Mouse (Mus musculus) spleen, adult 2 months (tissue): ENCODE data around the gene Hpcal4. TPM values are rescaled to one million over a fixed set of nuclear protein-coding genes. Genes with fewer than 3 reads are reported as not detected.

Experiments used
- DNase-seq, 2 experiments: peaks; one replicate each; pipeline versions ENCODE4 v3.0.0 to v3.0.0-alpha.2; 2012 to 2021; ENCODE audit warnings: low spot score in 2 of 2, low read depth in 1 of 2
- H3K27ac ChIP-seq: fragments of 200-500 bp; 2 replicates; pipeline ENCODE4 v1.5.1; 2012; ENCODE audit warnings: low read length, inconsistent platforms; ENCODE audit not compliant: insufficient read depth
- H3K27me3 ChIP-seq: fragments of 200-500 bp; 2 replicates; pipeline ENCODE4 v1.6.1; 2012; ENCODE audit warnings: mild to moderate bottlenecking, moderate library complexity, low read length, inconsistent platforms; ENCODE audit not compliant: control insufficient read depth, insufficient read depth
- H3K36me3 ChIP-seq: fragments of 200-500 bp; 2 replicates; pipeline ENCODE4 v1.6.1; 2012; ENCODE audit warnings: mild to moderate bottlenecking, low read length, inconsistent platforms; ENCODE audit not compliant: control insufficient read depth, insufficient read depth
- H3K4me1 ChIP-seq: fragments of 200-500 bp; 2 replicates; pipeline ENCODE4 v1.6.1; 2011; ENCODE audit warnings: inconsistent platforms; ENCODE audit not compliant: control insufficient read depth, insufficient read depth, insufficient read length
- H3K4me3 ChIP-seq: fragments of 200-500 bp; 2 replicates; pipeline ENCODE4 v1.5.1; 2011; ENCODE audit warnings: mild to moderate bottlenecking, inconsistent platforms; ENCODE audit not compliant: insufficient read depth, insufficient read length; ENCODE audit errors: extremely low read depth
- CTCF ChIP-seq: fragments of 200-500 bp; IDR thresholded peaks from 2 replicates; pipeline ENCODE4 v1.5.1; 2011; ENCODE audit warnings: mild to moderate bottlenecking, inconsistent platforms; ENCODE audit not compliant: insufficient read depth, insufficient read length, insufficient replicate concordance; ENCODE audit errors: extremely low read depth
- POLR2A ChIP-seq: fragments of 200-500 bp; IDR thresholded peaks from 2 replicates; pipeline ENCODE4 v1.6.1; 2011; ENCODE audit warnings: low read depth, low read length, inconsistent platforms
- WGBS: fragments of 180-500 bp; shearing (Covaris S2); methylation state at CpG from one replicate; pipeline ENCODE4 v1.1.7; 2018; 5-methylcytosine and 5-hydroxymethylcytosine counted together
- polyA plus RNA-seq: library from polyadenylated mRNA; depleted of rRNA; stranded (reverse); fragments of >200 nt; gene quantifications from 2 replicates; pipeline ENCODE4 v1.2.3, GENCODE M21; 2012

The Hpcal4 gene
- polyA plus RNA-seq, 1 experiment: not detected

- peak overlapping the region; percentile 35; the same call in 1 of the 2 replicates for H3K4me3 ChIP-seq
- 13% methylated on average over 44 of the region's 44 CpGs for WGBS
- peak; percentile 8 to 26 for DNase-seq
- TF ChIP-seq CTCF (no peak), POLR2A (no peak)
- H3K27ac ChIP-seq: no peak overlapping the region
- peaks cover 9% of the 10 kb centered on the region; the same call in 1 of the 2 replicates for H3K4me1 ChIP-seq
- H3K36me3 ChIP-seq: no peaks in the 10 kb centered on the region
- H3K27me3 ChIP-seq: peaks cover 8% of the 10 kb centered on the region; the same call in 1 of the 2 replicates
Observed at GRCm38 (mm10) chr4:123183239-123184056, 421 bp downstream of the Hpcal4 start.

- Histone ChIP-seq H3K4me1 (peaks cover 9% of the 10 kb centered on the region; the same call in 1 of the 2 replicates), H3K27ac (no peak overlapping the region), H3K36me3 (no peaks in the 10 kb centered on the region), H3K27me3 (peaks cover 8% of the 10 kb centered on the region; the same call in 1 of the 2 replicates), H3K4me3 (no peak overlapping the region)
- TF ChIP-seq POLR2A (no peak), CTCF (no peak)
- 54% methylated on average over 3 of the region's 3 CpGs for WGBS
- DNase-seq: no peak
Observed at GRCm38 (mm10) chr4:123184816-123185215, 1.8 kb downstream of the Hpcal4 start.

DNA sequence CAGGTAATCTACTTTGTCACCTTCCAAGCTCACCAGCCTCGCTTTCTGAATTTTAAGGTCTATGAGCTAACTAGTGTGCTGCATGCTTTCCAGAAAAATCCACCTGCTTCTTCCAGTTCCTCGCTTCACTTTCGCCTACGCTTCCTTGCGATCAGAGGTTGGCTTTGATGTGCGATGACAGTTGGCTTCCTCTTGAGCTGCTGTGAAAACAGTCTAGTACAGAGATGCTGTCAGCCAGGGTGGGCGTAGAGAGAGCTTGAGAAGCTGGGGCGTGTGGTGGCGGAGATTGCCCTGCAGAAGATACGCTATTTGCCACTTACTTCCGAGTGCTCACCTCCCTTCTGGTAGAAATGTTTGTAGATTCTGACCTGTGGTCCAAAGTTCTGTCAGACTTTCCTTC is 9.3 kb downstream of the Hpcal4 start:
- 76% methylated on average over 11 of the region's 11 CpGs for WGBS
- no peaks in the 10 kb centered on the region for H3K36me3 ChIP-seq
- H3K4me1 ChIP-seq: no peaks in the 10 kb centered on the region
- H3K27me3 ChIP-seq: no peaks in the 10 kb centered on the region
- no peak overlapping the region for H3K27ac ChIP-seq
- H3K4me3 ChIP-seq: no peak overlapping the region
- DNase-seq: no peak
- TF ChIP-seq POLR2A (no peak), CTCF (no peak)

DNA sequence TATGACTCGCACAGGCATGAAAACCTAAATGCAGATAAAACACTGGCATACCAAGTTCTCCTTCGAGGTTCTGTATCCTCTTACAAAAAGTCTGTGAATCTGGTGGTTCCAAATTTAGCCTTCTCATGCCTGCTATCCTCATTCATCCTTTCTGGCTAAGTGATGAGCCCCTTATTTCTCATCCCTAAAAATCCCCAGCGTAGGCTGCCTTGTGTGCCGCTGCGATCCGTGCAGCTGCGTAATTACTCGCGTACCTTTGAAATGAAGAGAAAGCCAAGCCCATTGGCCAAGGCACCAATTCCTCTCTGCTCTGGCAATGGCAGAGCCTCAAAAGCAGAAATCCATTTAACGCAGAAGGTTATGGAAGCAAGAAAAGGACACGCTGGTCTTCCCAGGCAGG is 10.8 kb downstream of the Hpcal4 start:
- no peak overlapping the region for H3K4me3 ChIP-seq
- H3K4me1 ChIP-seq: no peaks in the 10 kb centered on the region
- H3K36me3 ChIP-seq: no peaks in the 10 kb centered on the region
- no peak for DNase-seq
- H3K27me3 ChIP-seq: no peaks in the 10 kb centered on the region
- TF ChIP-seq POLR2A: no peak
- no peak for TF ChIP-seq CTCF
- H3K27ac ChIP-seq: no peak overlapping the region
- 94% methylated on average over 11 of the region's 11 CpGs for WGBS

DNA sequence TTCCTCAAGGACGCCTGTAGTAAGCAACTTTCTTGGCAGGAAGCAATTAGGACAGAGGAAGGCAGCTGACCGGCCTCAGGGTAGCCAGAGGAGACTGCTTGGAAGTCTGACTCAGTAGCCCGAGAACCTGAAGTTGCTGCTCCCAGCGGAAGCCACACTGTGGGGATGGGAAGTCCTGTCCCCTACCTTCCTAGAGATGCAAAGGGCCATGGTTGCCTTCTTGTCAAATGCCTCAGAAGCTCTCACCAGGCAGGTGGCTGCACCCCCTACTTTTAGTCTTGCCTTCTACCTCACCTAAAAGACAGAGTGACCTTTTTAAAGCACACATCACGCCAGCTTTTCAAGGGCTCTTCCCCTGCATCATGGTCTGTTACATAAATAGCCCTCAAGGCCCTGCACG is 13.7 kb downstream of the Hpcal4 start:
- Histone ChIP-seq H3K36me3 (no peaks in the 10 kb centered on the region), H3K4me1 (peaks cover 2% of the 10 kb centered on the region; the same call in 1 of the 2 replicates), H3K27ac (no peak overlapping the region), H3K4me3 (no peak overlapping the region), H3K27me3 (peaks cover 7% of the 10 kb centered on the region)
- DNase-seq: no peak
- WGBS: 47% methylated on average over 6 of the region's 6 CpGs
- TF ChIP-seq POLR2A (no peak), CTCF (no peak)

- H3K4me3 ChIP-seq: no peak overlapping the region
- H3K36me3 ChIP-seq: no peaks in the 10 kb centered on the region
- no peak overlapping the region for H3K27ac ChIP-seq
- peaks cover 2% of the 10 kb centered on the region; the same call in 1 of the 2 replicates for H3K4me1 ChIP-seq
- H3K27me3 ChIP-seq: peaks cover 8% of the 10 kb centered on the region
- WGBS: 10% methylated on average over 15 of the region's 15 CpGs
- DNase-seq: peak in 1 of 2 experiments; percentile 22
- TF ChIP-seq POLR2A: no peak
- TF ChIP-seq CTCF: peak; percentile 73
Observed at GRCm38 (mm10) chr4:123200771-123201185, 17.8 kb downstream of the Hpcal4 start.
